Mouse (Mus musculus): ENCODE results near the gene Rsph4a. TPM values are rescaled to one million over a fixed set of nuclear protein-coding genes. Genes with fewer than 3 reads are reported as not detected.
"Not testable (repeated sequence)": the region's sequence is repeated elsewhere in the genome, so short reads cannot be mapped to it uniquely, and the experiment has no call there.

The Rsph4a gene
- polyA plus RNA-seq (2015; fragmentation: Nextera tagmentation; extraction: Ambion mirVana) = 0.10 and 0.15 TPM in 2 replicates

GRCm38 (mm10) chr10:33904530-33905481, at the start of gene Rsph4a:
TSS of gene Rsph4a (plus strand) at chr10:33905111.
- H3K9ac ChIP-seq (replicated peaks; ENCODE audit: low read length) = peak within 1 kb of the TSS; percentile 41; the same call in 1 of the 2 replicates
- H3K36me3 ChIP-seq (ENCODE audit: insufficient read depth, low read length) = no peaks in the 10 kb centered on the region
- 0 out of 2 replicates have a peak, but pooled peaks cover 4% of the 10 kb centered on the region for H3K4me1 ChIP-seq (ENCODE audit: insufficient read depth, low read length)
- H3K9me3 ChIP-seq (ENCODE audit: low read length) = no peaks in the 10 kb centered on the region
- ATAC-seq (ENCODE audit: low FRiP score, low TSS enrichment) = peak; percentile 97
- peak within 1 kb of the TSS; percentile 66 for H3K4me2 ChIP-seq (replicated peaks; ENCODE audit: low read depth, low read length)
- peak within 1 kb of the TSS; percentile 52 for H3K4me3 ChIP-seq (ENCODE audit: low read length)
- H3K27ac ChIP-seq (ENCODE audit: low read length) = no peak within 1 kb of the TSS
- H3K27me3 ChIP-seq (ENCODE audit: insufficient read depth, low read length) = no peaks in the 10 kb centered on the region
- 6% methylated on average over 17 of the region's 17 CpGs for WGBS

- no peak for ATAC-seq (ENCODE audit: low FRiP score, low TSS enrichment)
Measured at GRCm38 (mm10) chr10:33857421-33857820, 47.5 kb upstream of the Rsph4a start, which contains the start of gene Sult3a1. TSS of gene Sult3a1 (plus strand) at chr10:33857721.

GRCm38 (mm10) chr10:33865994-33866393, 38.9 kb upstream of the Rsph4a start:
- Histone ChIP-seq H3K4me2 (replicated peaks; ENCODE audit: low read depth, low read length) (no peak overlapping the region), H3K4me1 (ENCODE audit: insufficient read depth, low read length) (no peaks in the 10 kb centered on the region), H3K27ac (ENCODE audit: low read length) (no peak overlapping the region), H3K36me3 (ENCODE audit: insufficient read depth, low read length) (no peaks in the 10 kb centered on the region), H3K4me3 (ENCODE audit: low read length) (no peak overlapping the region), H3K27me3 (ENCODE audit: insufficient read depth, low read length) (no peaks in the 10 kb centered on the region), H3K9ac (replicated peaks; ENCODE audit: low read length) (no peak overlapping the region), H3K9me3 (ENCODE audit: low read length) (no peaks in the 10 kb centered on the region)
- WGBS = 77% methylated on average over 2 of the region's 2 CpGs
- no peak for ATAC-seq (ENCODE audit: low FRiP score, low TSS enrichment)

More at GRCm38 (mm10) chr10:33857421-33857820, 47.5 kb upstream of the Rsph4a start, which contains the start of gene Sult3a1:
- Histone ChIP-seq H3K36me3 (ENCODE audit: insufficient read depth, low read length) (no peaks in the 10 kb centered on the region), H3K4me1 (ENCODE audit: insufficient read depth, low read length) (no peaks in the 10 kb centered on the region), H3K9ac (replicated peaks; ENCODE audit: low read length) (no peak within 1 kb of the TSS), H3K9me3 (ENCODE audit: low read length) (no peaks in the 10 kb centered on the region), H3K27me3 (ENCODE audit: insufficient read depth, low read length) (no peaks in the 10 kb centered on the region), H3K4me2 (replicated peaks; ENCODE audit: low read depth, low read length) (no peak within 1 kb of the TSS), H3K27ac (ENCODE audit: low read length) (no peak within 1 kb of the TSS), H3K4me3 (ENCODE audit: low read length) (no peak within 1 kb of the TSS)

GRCm38 (mm10) chr10:33870441-33870840, 34.5 kb upstream of the Rsph4a start:
- H3K9me3 ChIP-seq (ENCODE audit: low read length) = peaks cover 3% of the 10 kb centered on the region; the same call in 1 of the 2 replicates
- WGBS = 11% methylated on average over 1 of the region's 1 CpGs
- no peak overlapping the region for H3K9ac ChIP-seq (replicated peaks; ENCODE audit: low read length)
- no peaks in the 10 kb centered on the region for H3K4me1 ChIP-seq (ENCODE audit: insufficient read depth, low read length)
- no peak overlapping the region for H3K4me3 ChIP-seq (ENCODE audit: low read length)
- no peak overlapping the region for H3K27ac ChIP-seq (ENCODE audit: low read length)
- peak; percentile 46; the same call in 1 of the 2 replicates for ATAC-seq (ENCODE audit: low FRiP score, low TSS enrichment)
- H3K4me2 ChIP-seq (replicated peaks; ENCODE audit: low read depth, low read length) = no peak overlapping the region
- H3K27me3 ChIP-seq (ENCODE audit: insufficient read depth, low read length) = no peaks in the 10 kb centered on the region
- no peaks in the 10 kb centered on the region for H3K36me3 ChIP-seq (ENCODE audit: insufficient read depth, low read length)

- H3K27ac ChIP-seq (ENCODE audit: low read length) = no peak overlapping the region
- H3K36me3 ChIP-seq (ENCODE audit: insufficient read depth, low read length) = no peaks in the 10 kb centered on the region
- no peaks in the 10 kb centered on the region for H3K27me3 ChIP-seq (ENCODE audit: insufficient read depth, low read length)
- H3K9me3 ChIP-seq (ENCODE audit: low read length) = peaks cover 3% of the 10 kb centered on the region; the same call in 1 of the 2 replicates
- WGBS = 46% methylated on average over 2 of the region's 2 CpGs
- no peak overlapping the region for H3K4me3 ChIP-seq (ENCODE audit: low read length)
- H3K4me2 ChIP-seq (replicated peaks; ENCODE audit: low read depth, low read length) = no peak overlapping the region
- no peak overlapping the region for H3K9ac ChIP-seq (replicated peaks; ENCODE audit: low read length)
- peak; percentile 87 for ATAC-seq (ENCODE audit: low FRiP score, low TSS enrichment)
- H3K4me1 ChIP-seq (ENCODE audit: insufficient read depth, low read length) = no peaks in the 10 kb centered on the region
Measured at GRCm38 (mm10) chr10:33872672-33873398, 32.1 kb upstream of the Rsph4a start.

- not testable (repeated sequence) for H3K9ac ChIP-seq (replicated peaks; ENCODE audit: low read length); H3K27me3 ChIP-seq (ENCODE audit: insufficient read depth, low read length); H3K4me3 ChIP-seq (ENCODE audit: low read length); H3K4me2 ChIP-seq (replicated peaks; ENCODE audit: low read depth, low read length); H3K36me3 ChIP-seq (ENCODE audit: insufficient read depth, low read length); H3K4me1 ChIP-seq (ENCODE audit: insufficient read depth, low read length); H3K27ac ChIP-seq (ENCODE audit: low read length); ATAC-seq (ENCODE audit: low FRiP score, low TSS enrichment)
- WGBS = 90% methylated on average over 2 of the region's 2 CpGs
- peaks cover 14% of the 10 kb centered on the region for H3K9me3 ChIP-seq (ENCODE audit: low read length)
Measured at GRCm38 (mm10) chr10:33882411-33882810, 22.5 kb upstream of the Rsph4a start.

- not testable (repeated sequence) for H3K36me3 ChIP-seq (ENCODE audit: insufficient read depth, low read length); H3K27me3 ChIP-seq (ENCODE audit: insufficient read depth, low read length); H3K9me3 ChIP-seq (ENCODE audit: low read length); H3K4me2 ChIP-seq (replicated peaks; ENCODE audit: low read depth, low read length); H3K27ac ChIP-seq (ENCODE audit: low read length); ATAC-seq (ENCODE audit: low FRiP score, low TSS enrichment); H3K9ac ChIP-seq (replicated peaks; ENCODE audit: low read length); H3K4me3 ChIP-seq (ENCODE audit: low read length); H3K4me1 ChIP-seq (ENCODE audit: insufficient read depth, low read length)
- 83% methylated on average over 1 of the region's 1 CpGs for WGBS
Measured at GRCm38 (mm10) chr10:33901520-33901919, 3.4 kb upstream of the Rsph4a start.

- Histone ChIP-seq H3K4me3 (ENCODE audit: low read length) (peak overlapping the region; percentile 52), H3K27ac (ENCODE audit: low read length) (no peak overlapping the region), H3K9ac (replicated peaks; ENCODE audit: low read length) (no peak overlapping the region; the same call in 1 of the 2 replicates), H3K4me2 (replicated peaks; ENCODE audit: low read depth, low read length) (peak overlapping the region; percentile 66), H3K9me3 (ENCODE audit: low read length) (no peaks in the 10 kb centered on the region), H3K27me3 (ENCODE audit: insufficient read depth, low read length) (no peaks in the 10 kb centered on the region), H3K36me3 (ENCODE audit: insufficient read depth, low read length) (no peaks in the 10 kb centered on the region), H3K4me1 (ENCODE audit: insufficient read depth, low read length) (0 out of 2 replicates have a peak, but pooled peaks cover 4% of the 10 kb centered on the region)
- WGBS = 6% methylated on average over 6 of the region's 6 CpGs
- ATAC-seq (ENCODE audit: low FRiP score, low TSS enrichment) = peak; percentile 79
Measured at GRCm38 (mm10) chr10:33905489-33905888, 578 bp downstream of the Rsph4a start.

- Histone ChIP-seq H3K4me1 (ENCODE audit: insufficient read depth, low read length) (no peaks in the 10 kb centered on the region), H3K4me2 (replicated peaks; ENCODE audit: low read depth, low read length) (no peak overlapping the region), H3K4me3 (ENCODE audit: low read length) (no peak overlapping the region), H3K27ac (ENCODE audit: low read length) (no peak overlapping the region), H3K27me3 (ENCODE audit: insufficient read depth, low read length) (no peaks in the 10 kb centered on the region), H3K9ac (replicated peaks; ENCODE audit: low read length) (no peak overlapping the region), H3K36me3 (ENCODE audit: insufficient read depth, low read length) (peaks cover 44% of the 10 kb centered on the region), H3K9me3 (ENCODE audit: low read length) (no peaks in the 10 kb centered on the region)
- ATAC-seq (ENCODE audit: low FRiP score, low TSS enrichment) = no peak
Measured at GRCm38 (mm10) chr10:33940702-33941101, 35.8 kb downstream of the Rsph4a start.
